Mouse (Mus musculus): ENCODE results near the gene Lrfn4. TPM values are rescaled to one million over a fixed set of nuclear protein-coding genes. Genes with fewer than 3 reads are reported as not detected.

Lrfn4 gene
- polyA plus RNA-seq, 1 experiment, result 20.3 TPM

DNA sequence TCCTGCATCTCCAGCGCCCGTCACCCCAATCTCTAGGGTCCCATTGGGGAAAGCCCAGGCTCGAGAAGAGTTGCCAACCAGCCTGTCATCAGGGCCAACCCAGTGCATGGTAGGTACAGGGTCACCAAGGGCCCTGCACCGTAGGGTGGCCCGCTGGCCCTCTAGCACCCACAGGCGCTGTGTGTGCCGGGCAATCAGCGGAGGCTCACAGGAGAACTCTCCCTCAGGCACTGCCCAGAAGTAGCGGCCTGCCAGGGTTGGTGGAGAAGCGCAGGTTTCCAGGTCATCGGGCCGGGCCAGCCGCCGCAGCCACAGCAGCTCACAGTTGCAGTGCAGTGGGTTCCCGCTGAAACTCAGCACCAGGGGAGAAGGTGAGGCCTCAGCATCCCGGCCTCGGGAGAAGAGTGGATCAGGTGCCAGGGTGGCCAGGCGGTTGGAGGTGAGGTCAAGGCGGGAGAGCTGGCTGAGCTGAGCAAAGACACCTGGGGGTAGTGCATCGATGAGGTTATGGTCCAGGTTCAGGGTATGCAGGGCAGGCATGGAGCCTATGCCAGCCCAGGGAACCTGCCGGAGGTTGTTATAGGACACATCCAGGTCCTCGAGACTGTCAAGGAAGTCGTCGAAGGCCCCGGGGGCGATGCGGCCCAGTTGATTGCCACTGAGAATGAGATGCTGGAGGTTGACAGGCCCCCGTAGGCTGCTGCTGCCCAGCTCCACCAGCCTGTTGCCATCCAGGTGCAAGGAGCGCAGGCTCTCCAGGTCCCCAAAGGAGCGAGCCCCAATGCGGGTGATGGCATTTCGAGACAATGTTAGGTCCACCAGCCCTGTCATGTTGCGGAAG is 1.8 kb downstream of the Lrfn4 start:
- Histone ChIP-seq H3K27ac (ENCODE audit: insufficient read depth, low read length) (no peak overlapping the region), H3K4me3 (ENCODE audit: insufficient read depth, low read length) (peak overlapping the region; percentile 65), H3K4me1 (ENCODE audit: control insufficient read depth, insufficient read depth, low read length) (no peaks in the 10 kb centered on the region)
- no peak for TF ChIP-seq POLR2A (IDR thresholded peaks at IDR 0.05; ENCODE audit: low read depth, low read length)

DNA sequence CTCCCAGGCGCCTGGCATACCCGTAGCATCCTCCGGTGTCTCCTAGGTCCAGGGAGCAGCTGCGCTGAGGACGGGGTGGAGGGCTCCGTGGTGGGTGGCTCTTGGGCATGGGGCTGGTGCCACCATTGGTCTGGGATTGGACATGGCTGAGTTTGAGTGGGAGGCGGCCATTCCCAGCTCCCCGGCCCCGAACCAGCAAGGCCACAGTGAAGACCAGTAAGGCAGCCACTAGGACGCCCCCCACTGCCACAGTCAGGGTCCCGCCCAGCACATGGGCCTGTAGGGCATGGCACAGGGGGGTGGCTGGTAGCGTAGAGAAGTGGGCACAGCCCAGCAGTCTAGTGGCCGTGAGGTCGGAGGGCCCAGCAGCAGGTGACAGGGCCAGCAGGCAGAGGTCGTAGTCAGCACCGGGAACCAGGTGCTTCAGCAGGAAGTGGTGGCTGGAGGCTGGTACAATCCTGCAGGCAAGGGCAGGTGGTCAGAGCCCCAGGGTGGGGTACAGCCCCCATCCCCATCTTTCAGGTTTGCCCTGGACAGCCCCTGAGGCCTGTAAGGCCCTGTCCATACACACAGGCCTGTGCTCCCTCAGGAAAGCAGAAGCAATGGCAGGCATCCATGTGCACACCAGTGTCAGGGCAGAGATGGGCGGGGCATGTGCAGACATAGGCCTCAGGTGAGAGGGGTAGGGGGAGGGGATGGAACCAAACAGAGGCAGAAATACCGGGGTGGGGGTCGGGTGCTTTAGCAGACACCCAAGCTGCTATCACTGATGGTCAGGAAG is 3.1 kb downstream of the Lrfn4 start:
- TF ChIP-seq POLR2A (IDR thresholded peaks at IDR 0.05; ENCODE audit: low read depth, low read length), result no peak
- no peak for TF ChIP-seq CTCF (IDR thresholded peaks at IDR 0.05; ENCODE audit: borderline replicate concordance, insufficient read depth, low read length)
- H3K4me1 ChIP-seq (ENCODE audit: control insufficient read depth, insufficient read depth, low read length), result no peaks in the 10 kb centered on the region
- no peak overlapping the region for H3K4me3 ChIP-seq (ENCODE audit: insufficient read depth, low read length)
- H3K27ac ChIP-seq (ENCODE audit: insufficient read depth, low read length), result no peak overlapping the region

- TF ChIP-seq POLR2A (IDR thresholded peaks at IDR 0.05; ENCODE audit: low read depth, low read length) (no peak), CTCF (IDR thresholded peaks at IDR 0.05; ENCODE audit: borderline replicate concordance, insufficient read depth, low read length) (no peak)
- H3K27ac ChIP-seq (ENCODE audit: insufficient read depth, low read length), result no peak overlapping the region
- no peaks in the 10 kb centered on the region for H3K4me1 ChIP-seq (ENCODE audit: control insufficient read depth, insufficient read depth, low read length)
- H3K4me3 ChIP-seq (ENCODE audit: insufficient read depth, low read length), result no peak overlapping the region
Measured at GRCm38 (mm10) chr19:4610109-4610508, 5.4 kb downstream of the Lrfn4 start.

GRCm38 (mm10) chr19:4608511-4608910 is 7.0 kb downstream of the Lrfn4 start:
- Histone ChIP-seq H3K4me3 (ENCODE audit: insufficient read depth, low read length) (no peak overlapping the region), H3K4me1 (ENCODE audit: control insufficient read depth, insufficient read depth, low read length) (no peaks in the 10 kb centered on the region), H3K27ac (ENCODE audit: insufficient read depth, low read length) (no peak overlapping the region)
- TF ChIP-seq POLR2A (IDR thresholded peaks at IDR 0.05; ENCODE audit: low read depth, low read length), result no peak
- no peak for TF ChIP-seq CTCF (IDR thresholded peaks at IDR 0.05; ENCODE audit: borderline replicate concordance, insufficient read depth, low read length)

DNA sequence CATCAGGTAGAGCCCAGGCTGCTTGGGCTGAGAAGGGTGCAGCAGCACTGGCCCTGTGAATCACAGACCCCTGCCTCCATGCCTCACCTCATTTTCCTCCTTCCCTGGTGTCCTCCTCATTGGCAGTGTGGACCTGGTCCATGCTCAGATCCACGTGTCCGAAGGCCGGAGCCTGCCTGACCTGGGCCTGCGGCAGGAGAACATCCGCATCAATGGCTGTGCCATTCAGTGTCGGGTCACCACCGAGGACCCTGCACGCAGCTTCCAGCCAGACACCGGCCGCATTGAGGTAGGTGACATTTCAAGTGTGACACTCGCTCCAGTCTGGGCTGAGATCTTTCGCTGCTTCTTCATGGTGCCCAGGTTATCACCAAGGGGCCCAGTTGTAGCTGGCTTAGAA is 8.1 kb downstream of the Lrfn4 start:
- TF ChIP-seq POLR2A (IDR thresholded peaks at IDR 0.05; ENCODE audit: low read depth, low read length) (no peak), CTCF (IDR thresholded peaks at IDR 0.05; ENCODE audit: borderline replicate concordance, insufficient read depth, low read length) (no peak)
- Histone ChIP-seq H3K4me3 (ENCODE audit: insufficient read depth, low read length) (no peak overlapping the region), H3K27ac (ENCODE audit: insufficient read depth, low read length) (no peak overlapping the region), H3K4me1 (ENCODE audit: control insufficient read depth, insufficient read depth, low read length) (no peaks in the 10 kb centered on the region)

DNA sequence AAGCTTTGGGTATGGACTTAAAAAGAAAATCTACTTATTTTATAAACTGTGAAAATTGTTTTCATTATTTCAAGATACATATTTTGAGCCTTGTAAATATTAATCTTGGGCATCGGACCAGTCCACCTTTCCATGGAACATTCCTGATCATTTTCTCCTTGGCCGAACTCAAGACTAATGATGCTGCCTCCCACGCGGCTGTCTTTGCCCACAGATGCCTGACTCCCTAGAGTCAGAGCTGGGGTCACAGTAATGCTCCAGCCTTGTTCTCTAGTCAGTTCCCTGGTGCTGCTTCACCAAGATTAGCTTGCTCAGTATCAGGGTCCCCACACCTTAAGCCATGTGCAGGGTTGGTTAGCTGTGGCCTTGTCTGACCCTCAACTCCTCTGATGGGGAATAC is 9.8 kb downstream of the Lrfn4 start:
- H3K4me3 ChIP-seq (ENCODE audit: insufficient read depth, low read length), result no peak overlapping the region
- TF ChIP-seq POLR2A (IDR thresholded peaks at IDR 0.05; ENCODE audit: low read depth, low read length), result no peak
- no peak for TF ChIP-seq CTCF (IDR thresholded peaks at IDR 0.05; ENCODE audit: borderline replicate concordance, insufficient read depth, low read length)
- H3K4me1 ChIP-seq (ENCODE audit: control insufficient read depth, insufficient read depth, low read length), result no peaks in the 10 kb centered on the region
- H3K27ac ChIP-seq (ENCODE audit: insufficient read depth, low read length), result no peak overlapping the region

DNA sequence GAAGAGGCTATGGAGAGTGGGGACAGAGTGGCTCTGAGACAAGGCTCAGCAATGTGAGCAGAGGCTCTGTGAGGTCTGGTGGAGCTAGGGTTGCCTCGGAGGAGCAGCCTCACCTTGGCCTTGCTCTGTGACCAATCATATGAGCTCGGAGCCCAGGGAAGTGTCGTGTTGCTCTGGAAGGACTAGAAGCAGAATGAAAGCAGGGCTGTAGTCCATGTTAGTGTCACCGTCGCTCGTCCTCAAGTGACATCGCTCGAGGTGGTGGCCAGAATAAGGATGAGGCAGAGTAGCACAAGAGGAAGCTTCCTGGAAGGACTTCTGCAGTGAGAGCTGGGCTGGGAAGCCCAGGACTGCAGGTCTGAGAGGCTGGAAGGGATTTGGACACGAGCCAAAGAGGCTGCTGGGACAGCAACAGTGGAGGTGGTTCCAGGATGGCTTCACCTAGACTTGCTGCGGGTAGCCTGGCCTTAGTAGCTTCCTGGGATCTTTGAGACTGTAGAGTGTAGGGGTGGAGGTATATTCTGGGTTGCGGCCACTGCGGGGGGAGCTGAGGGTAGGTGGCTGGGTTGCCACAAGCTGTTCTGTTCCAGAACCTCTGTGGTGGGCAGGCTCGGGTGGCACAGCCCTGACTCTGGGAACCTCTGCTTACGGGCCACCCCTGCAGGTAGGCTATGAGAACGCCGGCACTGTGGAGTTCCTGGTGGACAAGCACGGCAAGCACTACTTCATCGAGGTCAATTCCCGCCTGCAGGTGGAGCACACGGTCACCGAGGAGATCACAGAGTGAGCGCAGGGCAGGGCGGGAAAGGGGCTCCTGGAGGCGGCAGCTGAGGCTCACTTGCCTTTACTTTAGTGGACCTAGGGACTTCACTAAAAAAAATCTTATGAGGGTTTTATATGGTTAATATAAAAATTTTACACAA is 11.4 kb downstream of the Lrfn4 start:
- Histone ChIP-seq H3K27ac (ENCODE audit: insufficient read depth, low read length) (no peak overlapping the region), H3K4me3 (ENCODE audit: insufficient read depth, low read length) (no peak overlapping the region), H3K4me1 (ENCODE audit: control insufficient read depth, insufficient read depth, low read length) (no peaks in the 10 kb centered on the region)
- TF ChIP-seq CTCF (IDR thresholded peaks at IDR 0.05; ENCODE audit: borderline replicate concordance, insufficient read depth, low read length) (peak; percentile 54; the same call in 1 of the 2 replicates), POLR2A (IDR thresholded peaks at IDR 0.05; ENCODE audit: low read depth, low read length) (no peak)

DNA sequence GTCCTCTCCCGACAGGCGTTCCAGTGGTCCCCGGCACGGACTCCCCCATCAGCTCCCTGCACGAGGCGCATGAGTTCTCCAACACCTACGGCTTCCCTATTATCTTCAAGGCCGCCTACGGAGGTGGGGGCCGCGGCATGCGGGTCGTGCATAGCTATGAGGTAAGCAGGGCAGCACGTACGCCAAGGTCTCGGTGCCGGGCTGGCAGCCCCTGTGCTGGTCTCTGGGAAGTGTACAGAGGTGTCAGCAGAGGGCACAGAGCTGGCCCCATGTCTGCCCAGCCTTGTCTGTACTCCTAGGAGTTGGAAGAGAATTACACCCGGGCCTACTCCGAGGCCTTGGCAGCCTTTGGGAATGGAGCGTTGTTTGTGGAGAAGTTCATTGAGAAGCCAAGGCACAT is 13.0 kb downstream of the Lrfn4 start:
- no peak overlapping the region for H3K27ac ChIP-seq (ENCODE audit: insufficient read depth, low read length)
- H3K4me1 ChIP-seq (ENCODE audit: control insufficient read depth, insufficient read depth, low read length), result no peaks in the 10 kb centered on the region
- no peak for TF ChIP-seq CTCF (IDR thresholded peaks at IDR 0.05; ENCODE audit: borderline replicate concordance, insufficient read depth, low read length)
- TF ChIP-seq POLR2A (IDR thresholded peaks at IDR 0.05; ENCODE audit: low read depth, low read length), result no peak
- H3K4me3 ChIP-seq (ENCODE audit: insufficient read depth, low read length), result no peak overlapping the region

GRCm38 (mm10) chr19:4596071-4596470 is 19.4 kb downstream of the Lrfn4 start:
- no peak overlapping the region for H3K27ac ChIP-seq (ENCODE audit: insufficient read depth, low read length)
- H3K4me1 ChIP-seq (ENCODE audit: control insufficient read depth, insufficient read depth, low read length), result no peaks in the 10 kb centered on the region
- TF ChIP-seq CTCF (IDR thresholded peaks at IDR 0.05; ENCODE audit: borderline replicate concordance, insufficient read depth, low read length) (no peak), POLR2A (IDR thresholded peaks at IDR 0.05; ENCODE audit: low read depth, low read length) (no peak)
- no peak overlapping the region for H3K4me3 ChIP-seq (ENCODE audit: insufficient read depth, low read length)

Data from embryonic fibroblast, embryonic 13.5 days (primary cell).